Mouse (Mus musculus) left cerebral cortex, adult 11 months (tissue): ENCODE results near the gene Dnajb13.
A peak's percentile ranks its signal among the peaks of the same experiment; 100 is the strongest.
"Not testable (repeated sequence)": the region's sequence is repeated elsewhere in the genome, so short reads cannot be mapped to it uniquely, and the experiment has no call there.

Source experiments
- DNase-seq: peaks from one replicate; pipeline ENCODE4 v3.0.0; 2022; ENCODE audit warnings: low spot score

Gene Dnajb13

GRCm38 (mm10) chr7:100488474-100489048 lies 26.2 kb downstream of the Dnajb13 start:
- DNase-seq, result no peak

DNA sequence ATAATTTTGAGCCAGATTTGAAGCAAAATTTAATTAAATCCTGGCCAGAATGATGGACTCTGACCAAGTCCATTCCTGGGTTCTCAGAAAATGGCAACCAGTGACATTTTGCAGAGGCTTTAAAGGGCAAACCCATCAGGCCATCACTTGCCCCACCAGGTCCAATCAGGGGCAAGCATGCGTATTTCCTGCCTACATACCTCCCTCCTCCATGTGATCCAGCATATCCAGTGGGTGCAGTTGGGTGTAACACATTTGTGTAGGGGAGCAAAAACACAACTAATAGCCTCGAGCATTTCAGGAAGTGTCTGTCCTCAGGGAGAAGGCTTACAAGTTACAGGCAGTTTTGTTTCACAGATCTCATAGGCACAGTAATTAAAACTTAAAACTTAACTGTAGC lies 27.5 kb downstream of the Dnajb13 start:
- no peak for DNase-seq

- DNase-seq, result no peak
Observed at GRCm38 (mm10) chr7:100484493-100484892, 30.3 kb downstream of the Dnajb13 start.

DNA sequence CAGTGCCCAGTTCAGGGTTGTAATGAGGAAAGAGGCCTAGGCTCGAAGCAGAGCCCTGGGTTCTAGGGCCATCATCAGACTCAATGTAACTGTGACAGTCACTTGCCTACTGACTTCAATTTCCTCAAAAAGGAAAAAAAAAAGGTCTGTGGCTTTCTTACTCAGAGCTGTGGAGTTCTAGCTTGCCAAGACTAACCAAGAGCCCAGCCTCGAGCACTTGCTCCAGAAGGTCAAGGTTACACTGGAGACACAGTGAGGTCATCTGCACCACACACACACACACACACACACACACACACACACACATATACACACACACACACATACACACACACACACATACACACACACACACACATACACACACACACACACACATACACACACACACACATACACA lies 32.7 kb downstream of the Dnajb13 start:
- not testable (repeated sequence) for DNase-seq

DNA sequence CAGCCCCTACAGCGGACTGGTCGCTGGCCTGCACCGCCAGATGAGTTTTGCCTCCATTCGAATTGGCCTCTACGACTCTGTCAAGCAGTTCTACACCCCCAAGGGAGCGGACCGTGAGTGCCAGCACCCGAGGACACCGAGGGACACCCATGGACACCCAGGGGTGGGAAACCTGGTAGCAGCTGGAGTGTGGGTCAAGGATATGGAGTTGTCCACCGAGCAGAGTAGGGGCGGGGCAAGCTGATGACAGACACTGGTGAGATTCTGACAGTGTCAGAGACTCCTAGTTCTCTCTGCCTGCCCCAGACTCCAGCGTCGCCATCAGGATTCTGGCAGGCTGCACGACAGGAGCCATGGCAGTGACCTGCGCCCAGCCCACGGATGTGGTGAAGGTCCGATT lies 34.6 kb downstream of the Dnajb13 start:
- no peak for DNase-seq

GRCm38 (mm10) chr7:100479823-100480164 lies 35.0 kb downstream of the Dnajb13 start:
- DNase-seq, result no peak

DNA sequence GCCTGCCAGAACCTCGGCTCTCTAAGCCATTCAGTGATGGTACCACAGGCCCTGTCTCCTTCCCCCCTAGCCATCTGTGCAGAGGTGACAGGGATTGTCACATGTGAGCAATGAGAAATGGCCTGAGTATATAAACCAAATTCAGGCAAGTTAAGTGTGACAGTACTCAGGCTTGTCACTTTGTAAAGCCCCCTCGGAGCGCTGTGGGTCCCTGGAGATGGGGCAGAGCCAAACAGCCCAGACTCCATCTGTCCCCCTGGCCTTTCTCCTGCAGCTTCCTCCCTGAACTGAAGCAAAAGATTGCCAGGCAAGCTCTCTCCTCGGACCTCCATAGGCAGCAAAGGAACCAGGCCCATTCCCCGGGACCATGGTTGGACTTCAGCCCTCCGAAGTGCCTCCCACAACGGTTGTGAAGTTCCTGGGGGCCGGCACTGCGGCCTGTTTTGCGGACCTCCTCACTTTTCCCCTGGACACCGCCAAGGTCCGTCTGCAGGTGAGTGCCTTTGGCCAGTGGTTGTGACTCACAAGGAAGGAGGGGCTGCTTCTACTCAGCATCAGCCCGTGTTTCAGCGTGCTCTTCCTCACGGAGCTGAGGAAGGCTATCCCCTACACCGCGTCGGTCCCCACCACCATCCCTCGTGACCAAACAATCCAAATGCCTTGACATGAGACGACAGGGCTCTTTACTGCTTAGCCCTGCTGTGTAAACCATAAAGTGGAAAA lies 35.5 kb downstream of the Dnajb13 start:
- no peak for DNase-seq

DNA sequence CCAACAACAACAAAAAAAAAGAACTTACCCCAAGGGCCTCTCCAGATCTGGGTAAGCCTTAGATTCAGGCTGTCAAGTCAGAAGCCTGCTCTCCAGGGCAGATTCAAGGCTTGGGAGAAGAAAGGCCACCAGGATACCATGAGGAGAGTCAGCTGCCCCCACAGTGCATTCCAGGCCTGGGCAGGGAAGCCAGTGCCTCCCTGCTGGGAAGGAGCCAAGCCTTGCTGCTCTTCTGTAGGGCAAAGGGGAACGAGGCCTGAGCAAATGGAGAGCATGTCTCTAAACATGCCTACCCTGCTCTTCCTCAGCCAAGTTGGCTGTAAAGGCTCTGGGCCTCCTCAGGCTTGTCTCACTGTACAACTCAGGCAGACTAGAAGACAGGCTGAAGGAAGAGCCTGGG lies 40.1 kb downstream of the Dnajb13 start:
- no peak for DNase-seq

GRCm38 (mm10) chr7:100473846-100474454 lies 40.8 kb downstream of the Dnajb13 start:
- DNase-seq, result no peak

DNA sequence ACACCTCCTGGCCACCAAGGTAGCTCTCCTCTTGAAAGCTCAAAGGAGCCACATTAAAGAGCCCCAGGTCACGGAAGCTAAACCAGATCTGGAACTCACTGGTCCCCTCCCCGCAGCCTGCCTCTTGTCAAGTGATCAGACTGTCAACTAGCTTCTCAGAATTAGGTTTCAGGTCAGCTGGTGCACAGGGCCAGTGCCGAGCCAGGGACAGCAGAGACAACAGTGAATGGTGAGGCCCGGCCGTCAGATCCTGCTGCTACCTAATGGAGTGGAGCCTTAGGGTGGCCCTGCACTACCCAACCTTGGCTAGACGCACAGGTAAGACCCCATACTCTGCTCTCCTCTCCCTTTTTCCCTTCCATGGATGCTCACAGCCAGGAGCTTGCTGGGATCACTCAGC lies 42.0 kb downstream of the Dnajb13 start, which contains the start of gene Ucp3:
Gene Ucp3 (plus strand): TSS at position 214 of the 400 bp plus-strand sequence.
- DNase-seq, result no peak

DNA sequence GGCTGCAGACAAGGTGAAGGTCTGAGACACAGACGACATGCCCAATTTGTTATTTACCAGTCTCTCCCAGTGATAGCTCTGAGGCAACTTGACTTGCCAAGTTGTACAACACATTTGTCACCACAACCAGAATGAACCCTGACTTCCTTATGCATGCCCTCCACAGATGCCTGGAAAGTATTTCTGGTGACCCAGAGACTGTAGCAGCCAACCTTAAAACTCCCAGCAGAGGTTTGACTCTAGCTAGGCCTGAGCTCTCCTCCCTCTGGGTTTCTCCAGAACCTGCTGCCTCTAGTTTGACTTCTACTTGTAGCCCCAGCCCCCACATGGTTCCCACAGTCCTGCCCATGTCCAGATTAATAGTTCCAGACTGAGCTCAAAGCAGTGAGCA lies 43.4 kb downstream of the Dnajb13 start:
- DNase-seq, result no peak

- DNase-seq, result no peak
Observed at GRCm38 (mm10) chr7:100470796-100471406, 43.9 kb downstream of the Dnajb13 start.

DNA sequence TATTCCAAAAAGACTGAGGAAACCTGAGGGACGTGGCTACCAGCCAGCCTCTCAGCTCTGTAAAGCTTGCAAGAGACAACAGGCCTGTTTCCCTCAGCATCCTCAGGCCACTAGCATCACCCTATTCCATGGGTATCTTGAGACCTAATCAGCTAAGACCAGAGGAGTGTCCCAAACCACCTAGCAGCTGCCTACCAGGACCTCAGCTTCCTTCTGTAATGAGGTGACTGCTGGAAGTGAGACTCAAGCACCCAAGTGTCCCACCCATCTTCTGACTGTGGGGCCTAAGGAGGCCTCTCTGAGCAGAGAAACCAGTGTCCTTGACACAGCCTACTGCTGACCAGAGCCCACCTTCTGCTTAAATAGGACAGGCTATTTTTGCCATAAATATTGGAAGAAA lies 45.3 kb downstream of the Dnajb13 start:
- DNase-seq, result no peak

DNA sequence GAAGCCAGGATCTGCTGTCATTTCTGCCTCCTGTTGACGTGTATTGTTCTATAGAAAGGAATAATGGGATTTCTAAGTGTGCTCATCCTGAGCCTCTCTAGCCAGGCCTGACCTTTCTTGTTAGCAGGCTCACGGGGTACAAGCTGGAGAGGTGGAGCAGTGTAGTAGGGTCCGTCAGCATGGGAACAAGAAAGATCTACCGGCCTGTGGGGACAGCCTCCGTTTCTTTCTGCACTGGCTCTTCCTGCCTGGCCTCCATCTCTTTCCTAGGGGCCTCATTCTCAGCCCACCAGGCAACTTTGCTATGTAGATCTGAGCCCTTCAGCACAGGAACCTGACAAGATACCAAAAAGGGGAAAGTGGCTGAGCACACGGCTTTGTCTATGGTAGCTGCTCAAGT lies 46.0 kb downstream of the Dnajb13 start:
- no peak for DNase-seq

DNA sequence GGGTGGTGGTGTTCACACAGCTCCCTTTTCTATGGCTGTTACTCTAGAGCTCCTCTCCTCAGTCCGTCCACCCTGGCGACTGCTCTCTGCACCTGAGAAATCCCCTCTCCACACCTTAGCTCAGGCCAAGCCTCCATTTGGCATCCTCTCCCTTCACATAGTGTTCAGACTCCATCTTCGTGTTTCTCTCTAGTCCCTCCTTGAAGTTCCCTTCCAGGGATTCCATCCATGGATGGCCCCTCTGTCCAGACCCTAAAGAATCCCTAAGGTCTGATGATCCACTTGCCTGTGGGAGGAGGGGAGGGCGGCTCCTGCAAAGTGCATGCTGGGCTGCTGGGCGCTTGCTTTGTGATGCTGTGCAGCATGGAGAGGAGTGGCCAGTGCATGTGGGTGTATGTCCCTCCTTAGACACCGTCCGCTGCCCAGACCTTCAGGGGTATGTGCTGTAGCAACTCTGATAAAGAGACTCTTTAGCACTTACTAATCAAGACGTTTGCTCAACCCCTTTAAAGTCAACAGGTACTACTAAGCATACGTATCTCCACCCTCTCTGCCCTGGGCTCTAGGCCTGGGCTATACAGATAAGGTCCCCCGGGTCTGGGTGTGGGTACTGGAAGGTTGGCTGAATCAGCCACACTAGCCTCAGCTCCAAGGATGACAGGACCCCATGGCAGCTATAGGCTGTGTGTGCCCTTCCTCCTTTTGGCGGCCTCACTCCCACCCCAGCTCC lies 47.8 kb downstream of the Dnajb13 start:
- DNase-seq, result no peak

GRCm38 (mm10) chr7:100465656-100466309 lies 49.0 kb downstream of the Dnajb13 start:
- no peak for DNase-seq

- DNase-seq, result no peak
Observed at GRCm38 (mm10) chr7:100465248-100465647, 49.5 kb downstream of the Dnajb13 start.

- no peak for DNase-seq
Observed at GRCm38 (mm10) chr7:100464248-100464647, 50.5 kb downstream of the Dnajb13 start.

DNA sequence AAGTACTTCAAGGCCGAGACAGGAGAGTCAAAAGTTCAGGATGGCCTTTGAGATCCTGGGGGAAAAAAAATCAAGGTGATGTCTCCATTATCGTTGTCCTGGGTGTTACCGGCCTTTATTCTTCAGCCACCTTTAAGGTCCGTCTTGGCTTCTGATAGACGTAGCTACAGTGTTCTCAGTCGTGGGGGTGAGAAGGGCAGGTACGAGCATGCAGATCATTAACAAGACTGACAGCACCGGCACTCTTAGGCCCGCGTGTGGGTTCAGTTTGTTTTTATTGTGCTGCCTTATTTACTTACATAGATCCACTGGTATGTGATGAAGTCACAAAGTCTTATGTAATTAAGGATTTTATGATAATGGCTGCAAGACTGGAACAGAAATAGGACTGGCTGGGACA lies 51.0 kb downstream of the Dnajb13 start:
- no peak for DNase-seq

DNA sequence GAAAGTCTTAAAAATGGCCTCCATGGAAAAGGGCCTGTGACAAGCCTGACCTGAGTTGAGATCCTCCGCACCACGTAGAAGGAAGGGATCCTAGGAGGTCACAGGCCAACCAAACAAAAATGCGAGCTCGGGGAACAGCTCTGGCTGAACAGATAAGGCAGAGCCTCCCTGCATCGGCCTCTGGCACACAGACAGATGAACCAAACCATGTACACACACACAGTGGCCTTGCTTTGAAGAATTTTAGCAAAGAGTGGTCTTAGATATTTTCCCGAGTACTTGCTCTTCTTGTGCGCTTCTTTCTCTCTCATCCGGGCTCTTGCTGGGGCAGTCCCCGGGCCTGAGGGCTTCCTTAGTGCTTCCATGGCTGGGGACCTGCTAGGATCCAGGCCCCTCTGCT lies 51.6 kb downstream of the Dnajb13 start:
- no peak for DNase-seq

GRCm38 (mm10) chr7:100461621-100462151 lies 53.1 kb downstream of the Dnajb13 start:
- peak; percentile 70 for DNase-seq

- no peak for DNase-seq
Observed at GRCm38 (mm10) chr7:100459862-100460261, 54.9 kb downstream of the Dnajb13 start.
